Mouse (Mus musculus): Measurements from ENCODE around the gene Atxn10.

- TF ChIP-seq CTCF (IDR thresholded peaks at IDR 0.05; ENCODE audit: borderline replicate concordance, insufficient read depth, low read depth, low read length) (no peak), POLR2A (IDR thresholded peaks at IDR 0.05; ENCODE audit: borderline replicate concordance, insufficient read depth, low read length) (no peak)
Measured at GRCm38 (mm10) chr15:85296538-85296937, 39.5 kb upstream of the Atxn10 start.

Data from cerebellum, adult 2 months (tissue).